Mouse (Mus musculus) B cell, adult 62 days (primary cell): ENCODE results near the gene 0610040J01Rik. TPM values are rescaled to one million over a fixed set of nuclear protein-coding genes. Genes with fewer than 3 reads are reported as not detected.

Experiments used
- total RNA-seq: library from RNA; stranded (reverse); gene quantifications from 4 replicates; pipeline ENCODE4 v1.2.4, GENCODE M21; 2023

The 0610040J01Rik gene
- total RNA-seq, result 0.38 to 0.48 TPM in 2 of 4 replicates, not detected in the others

DNA sequence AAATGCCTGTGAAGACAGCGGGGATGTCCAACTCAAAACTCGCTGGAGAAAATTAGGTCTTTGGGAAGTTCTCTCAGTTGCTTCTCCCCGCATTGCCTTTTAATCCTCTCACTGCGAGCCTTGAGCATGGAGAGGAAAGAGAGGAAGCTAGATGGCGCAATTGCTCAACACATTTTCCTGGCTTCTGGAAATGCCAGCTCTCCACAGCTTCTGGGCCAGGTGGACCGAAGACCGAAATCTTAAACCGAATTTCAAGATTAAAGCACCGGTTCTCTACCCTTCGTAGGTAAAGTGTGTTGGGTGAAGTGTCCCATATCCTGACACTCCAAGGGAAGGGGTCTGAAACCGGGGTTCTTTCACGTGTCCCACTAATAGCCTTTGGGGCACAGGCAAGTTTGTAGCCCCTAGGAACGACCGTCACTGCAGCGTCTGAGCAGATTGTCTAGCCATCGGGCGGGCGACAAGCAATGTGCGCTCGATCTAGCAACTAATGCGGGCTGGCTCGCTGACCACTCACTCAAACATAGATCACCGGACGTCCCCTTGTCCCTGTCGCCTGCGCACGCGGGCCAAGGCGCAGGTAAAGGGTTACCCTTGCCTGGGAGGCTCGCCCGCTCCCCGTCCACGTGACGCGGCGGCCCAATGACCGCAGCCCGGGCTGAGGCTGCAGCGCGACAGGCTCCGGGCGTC is at the start of gene 0610040J01Rik:
0610040J01Rik (plus strand) TSS at position 545 of the 690 bp plus-strand sequence.

Other genes starting within 250 kb of the 0610040J01Rik start
- not detected in 4 replicates for gene Nwd2, start 163.3 kb upstream of the 0610040J01Rik start, total RNA-seq
- 18.3 to 29.2 TPM (median 25.1 TPM) in 4 replicates for gene Rell1, start 156.5 kb downstream of the 0610040J01Rik start, total RNA-seq